Mouse (Mus musculus) hindbrain, embryonic 11.5 days (tissue): ENCODE data around the gene Nfib. TPM values are rescaled to one million over a fixed set of nuclear protein-coding genes. Genes with fewer than 3 reads are reported as not detected.

Source experiments
- ATAC-seq: fragments of 200-750 bp; cut with Nextera tagmentation; 2 replicates; pipeline ENCODE4 v1.8.0; 2017; ENCODE audit warnings: mild to moderate bottlenecking, moderate TSS enrichment, moderate library complexity; ENCODE audit not compliant: low FRiP score
- DNase-seq: peaks from one replicate; pipeline ENCODE4 v3.0.0-alpha.2; 2015; ENCODE audit warnings: low spot score
- H3K27ac ChIP-seq: fragments of 300-500 bp; sonication (generic); 2 replicates; pipeline ENCODE4 v1.5.1; 2014; ENCODE audit warnings: mild to moderate bottlenecking, low read depth, low read length
- H3K27me3 ChIP-seq: fragments of 300-500 bp; sonication (generic); 2 replicates; pipeline ENCODE4 v1.6.1; 2014; ENCODE audit warnings: mild to moderate bottlenecking, low read length, moderate library complexity, mixed read lengths; ENCODE audit not compliant: control insufficient read depth, insufficient read depth
- H3K36me3 ChIP-seq: fragments of 300-500 bp; sonication (generic); 2 replicates; pipeline ENCODE4 v1.6.1; 2014; ENCODE audit warnings: mild to moderate bottlenecking, low read length, moderate library complexity, mixed read lengths; ENCODE audit not compliant: control insufficient read depth, insufficient read depth
- H3K4me1 ChIP-seq: fragments of 300-500 bp; sonication (generic); replicated peaks from 2 replicates; pipeline ENCODE4 v1.6.1; 2014; ENCODE audit warnings: low read length, mixed read lengths; ENCODE audit not compliant: control insufficient read depth, insufficient read depth
- H3K4me2 ChIP-seq: fragments of 300-500 bp; sonication (generic); replicated peaks from 2 replicates; pipeline ENCODE4 v1.6.1; 2014; ENCODE audit warnings: mild to moderate bottlenecking, low read depth, low read length
- H3K4me3 ChIP-seq: fragments of 300-500 bp; sonication (generic); 2 replicates; pipeline ENCODE4 v1.5.1; 2014; ENCODE audit warnings: low read depth, low read length
- H3K9ac ChIP-seq: fragments of 300-500 bp; sonication (generic); 2 replicates; pipeline ENCODE4 v1.6.1; 2014; ENCODE audit warnings: low read depth, low read length
- H3K9me3 ChIP-seq: fragments of 300-500 bp; sonication (generic); 2 replicates; pipeline ENCODE4 v1.6.1; 2016; ENCODE audit warnings: low read length; ENCODE audit not compliant: control insufficient read depth
- WGBS: fragments of 180-500 bp; shearing (Covaris S2); extraction: QIAGEN DNeasy Blood & Tissue Kit; methylation state at CpG from one replicate; pipeline ENCODE4 v1.1.7; 2014; 5-methylcytosine and 5-hydroxymethylcytosine counted together
- polyA plus RNA-seq: library from polyadenylated mRNA; unstranded; fragments of >200 nt; fragmentation: Nextera tagmentation; extraction: Ambion mirVana; gene quantifications from 2 replicates; pipeline ENCODE4 v1.2.1, GENCODE M21; 2014

Nfib gene
- polyA plus RNA-seq, 1 experiment from 2014 or later, result 38.6 TPM

DNA sequence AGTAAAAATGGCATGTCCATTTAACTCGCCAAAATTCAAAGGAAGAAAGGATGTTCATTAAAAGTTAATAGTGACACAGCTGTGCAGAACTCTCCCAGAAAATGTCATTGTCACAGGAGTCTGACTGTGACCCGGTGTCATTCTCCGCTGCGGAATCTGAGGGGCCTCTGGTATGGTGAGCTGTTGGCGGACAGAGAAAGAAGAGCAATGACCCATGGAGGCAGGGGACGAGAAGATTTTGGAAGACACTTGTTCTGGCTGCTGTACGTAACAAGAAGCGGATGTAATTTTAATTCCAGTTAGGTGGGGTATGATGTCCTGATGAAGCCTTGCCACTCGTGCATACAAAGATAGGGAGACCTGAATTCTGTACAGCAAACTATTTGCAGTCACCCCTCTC is 120.0 kb downstream of the Nfib start:
- H3K27me3 ChIP-seq, result no peaks in the 10 kb centered on the region
- WGBS, result 55% methylated on average over 9 of the region's 9 CpGs
- no peaks in the 10 kb centered on the region for H3K36me3 ChIP-seq
- H3K4me2 ChIP-seq, result no peak overlapping the region
- no peak overlapping the region for H3K27ac ChIP-seq
- DNase-seq (no peak), ATAC-seq (0 out of 2 replicates have a peak, but pooled peaks have one; percentile 49)
- no peak overlapping the region for H3K4me3 ChIP-seq
- H3K9ac ChIP-seq, result no peak overlapping the region
- no peaks in the 10 kb centered on the region for H3K9me3 ChIP-seq
- no peaks in the 10 kb centered on the region for H3K4me1 ChIP-seq

- ATAC-seq (0 out of 2 replicates have a peak, but pooled peaks have one; percentile 52), DNase-seq (no peak)
- Histone ChIP-seq H3K4me1 (no peaks in the 10 kb centered on the region), H3K36me3 (no peaks in the 10 kb centered on the region), H3K4me3 (no peak overlapping the region), H3K27me3 (no peaks in the 10 kb centered on the region), H3K9ac (no peak overlapping the region), H3K9me3 (no peaks in the 10 kb centered on the region), H3K27ac (no peak overlapping the region), H3K4me2 (no peak overlapping the region)
- 62% methylated on average over 5 of the region's 5 CpGs for WGBS
Measured at GRCm38 (mm10) chr4:82585056-82585455, 120.5 kb downstream of the Nfib start.

DNA sequence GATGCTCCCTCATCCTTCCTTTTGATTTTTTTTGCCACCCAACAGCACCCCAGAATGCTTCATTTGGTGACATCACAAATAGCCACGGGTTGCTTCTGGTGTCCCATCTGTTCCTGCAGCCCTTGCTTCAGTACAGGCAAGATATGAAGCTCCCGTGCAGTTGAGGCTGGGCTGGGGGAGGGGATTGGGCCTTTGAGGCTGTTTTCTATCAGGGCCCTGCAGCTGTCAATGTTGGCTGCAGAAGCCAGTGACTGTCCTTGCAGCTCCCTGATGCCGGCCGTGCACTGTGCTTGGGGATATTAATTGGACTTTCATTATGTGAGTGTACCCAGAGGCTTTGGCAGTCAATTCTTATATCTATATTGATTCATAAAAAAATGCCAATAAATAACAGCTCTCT is 121.0 kb downstream of the Nfib start:
- H3K27ac ChIP-seq, result no peak overlapping the region
- H3K4me2 ChIP-seq, result no peak overlapping the region
- peak; percentile 58 for DNase-seq
- no peak overlapping the region for H3K4me3 ChIP-seq
- no peak overlapping the region for H3K9ac ChIP-seq
- H3K9me3 ChIP-seq, result no peaks in the 10 kb centered on the region
- no peaks in the 10 kb centered on the region for H3K36me3 ChIP-seq
- H3K4me1 ChIP-seq, result no peaks in the 10 kb centered on the region
- no peaks in the 10 kb centered on the region for H3K27me3 ChIP-seq
- ATAC-seq, result peak; percentile 87
- 42% methylated on average over 4 of the region's 4 CpGs for WGBS

- Histone ChIP-seq H3K27ac (no peak overlapping the region), H3K9ac (no peak overlapping the region), H3K9me3 (no peaks in the 10 kb centered on the region), H3K36me3 (no peaks in the 10 kb centered on the region), H3K4me2 (no peak overlapping the region), H3K27me3 (no peaks in the 10 kb centered on the region), H3K4me1 (no peaks in the 10 kb centered on the region), H3K4me3 (no peak overlapping the region)
- ATAC-seq (no peak), DNase-seq (no peak)
- 73% methylated on average over 7 of the region's 7 CpGs for WGBS
Measured at GRCm38 (mm10) chr4:82573291-82573605, 132.3 kb downstream of the Nfib start.

DNA sequence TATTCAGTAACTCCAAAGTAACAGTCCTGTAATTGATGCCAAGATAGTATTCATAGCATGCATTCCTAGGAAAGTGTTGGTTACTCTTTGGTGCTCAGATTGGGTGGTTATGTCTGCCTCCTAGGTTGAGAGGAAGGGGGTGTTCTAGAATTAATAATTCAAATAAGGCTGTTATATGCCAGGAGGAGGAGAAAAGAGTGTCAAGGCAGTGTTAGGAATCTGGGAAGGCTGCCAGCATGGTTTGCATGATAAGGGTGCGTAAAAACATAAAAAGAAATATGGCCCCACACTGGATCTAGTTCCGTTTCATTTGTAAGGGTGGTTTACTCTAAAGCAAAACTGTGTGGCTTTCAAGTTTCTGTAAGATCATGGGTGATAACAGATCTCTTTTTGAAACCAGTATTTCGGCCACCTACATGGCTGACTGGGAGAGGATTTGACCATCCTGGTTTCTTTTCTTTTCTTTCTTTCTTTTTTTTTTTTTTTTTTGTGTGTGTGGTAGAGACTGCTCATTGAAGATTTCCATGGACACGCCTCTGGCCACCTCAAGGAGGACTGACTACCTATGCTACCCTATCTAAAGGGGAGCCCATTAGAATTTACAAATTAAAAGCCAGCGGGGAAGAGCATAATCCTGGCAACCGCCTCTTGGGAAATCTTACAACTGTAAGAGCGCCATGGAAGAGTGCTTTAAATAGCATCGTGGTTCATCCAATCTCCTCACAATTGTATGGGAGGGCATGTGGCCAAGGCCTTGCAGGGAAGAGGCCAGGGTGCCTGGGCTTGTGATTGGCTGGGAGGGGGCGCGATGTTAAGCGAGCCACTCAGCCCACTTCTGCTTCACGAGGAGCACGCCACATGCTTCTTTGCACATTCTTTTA is 132.9 kb downstream of the Nfib start:
- no peaks in the 10 kb centered on the region for H3K27me3 ChIP-seq
- ATAC-seq (no peak), DNase-seq (no peak)
- no peak overlapping the region for H3K9ac ChIP-seq
- H3K36me3 ChIP-seq, result no peaks in the 10 kb centered on the region
- no peaks in the 10 kb centered on the region for H3K9me3 ChIP-seq
- H3K4me2 ChIP-seq, result no peak overlapping the region
- WGBS, result 81% methylated on average over 13 of the region's 13 CpGs
- H3K4me1 ChIP-seq, result no peaks in the 10 kb centered on the region
- H3K4me3 ChIP-seq, result no peak overlapping the region
- H3K27ac ChIP-seq, result no peak overlapping the region

GRCm38 (mm10) chr4:82558816-82559215 is 146.7 kb downstream of the Nfib start:
- 88% methylated on average over 2 of the region's 2 CpGs for WGBS
- Histone ChIP-seq H3K4me1 (no peaks in the 10 kb centered on the region), H3K9ac (no peak overlapping the region), H3K27ac (no peak overlapping the region), H3K4me3 (no peak overlapping the region), H3K36me3 (no peaks in the 10 kb centered on the region), H3K27me3 (no peaks in the 10 kb centered on the region), H3K9me3 (no peaks in the 10 kb centered on the region), H3K4me2 (no peak overlapping the region)
- no peak for DNase-seq
- no peak for ATAC-seq

GRCm38 (mm10) chr4:82555673-82556171 is 149.8 kb downstream of the Nfib start:
- Histone ChIP-seq H3K4me1 (no peaks in the 10 kb centered on the region), H3K4me3 (no peak overlapping the region), H3K9me3 (no peaks in the 10 kb centered on the region), H3K4me2 (no peak overlapping the region), H3K27ac (no peak overlapping the region), H3K9ac (no peak overlapping the region), H3K27me3 (no peaks in the 10 kb centered on the region), H3K36me3 (no peaks in the 10 kb centered on the region)
- 86% methylated on average over 16 of the region's 16 CpGs for WGBS
- ATAC-seq (no peak), DNase-seq (no peak)

DNA sequence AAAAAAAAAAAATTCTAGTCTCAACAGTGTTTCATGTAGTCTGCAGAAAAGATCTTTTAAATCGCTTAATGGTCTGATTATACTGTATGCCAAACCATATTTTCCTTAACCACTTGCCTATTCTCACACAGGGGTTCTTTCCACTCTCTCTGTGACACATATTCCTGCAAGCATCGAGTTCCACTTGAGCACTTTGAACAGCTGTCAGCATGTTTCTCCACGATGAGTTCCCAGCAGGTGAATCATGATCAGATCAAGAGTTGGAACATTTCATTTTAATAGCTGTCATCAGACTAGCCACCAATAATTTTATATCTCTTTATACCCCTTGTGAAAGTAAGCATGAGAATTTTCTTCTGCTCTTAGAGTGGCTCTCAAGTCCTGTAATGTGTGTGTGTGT is 151.9 kb downstream of the Nfib start:
- DNase-seq, result no peak
- 79% methylated on average over 3 of the region's 3 CpGs for WGBS

GRCm38 (mm10) chr4:82552238-82552637 is 153.3 kb downstream of the Nfib start:
- Histone ChIP-seq H3K36me3 (no peaks in the 10 kb centered on the region), H3K9me3 (no peaks in the 10 kb centered on the region), H3K27ac (no peak overlapping the region), H3K9ac (no peak overlapping the region), H3K4me1 (no peaks in the 10 kb centered on the region), H3K4me3 (no peak overlapping the region), H3K4me2 (no peak overlapping the region), H3K27me3 (no peaks in the 10 kb centered on the region)
- DNase-seq (no peak), ATAC-seq (no peak)
- WGBS, result 77% methylated on average over 7 of the region's 7 CpGs

More for the DNA sequence above, 151.9 kb downstream of the Nfib start:
- Histone ChIP-seq H3K4me3 (no peak overlapping the region), H3K9me3 (no peaks in the 10 kb centered on the region), H3K9ac (no peak overlapping the region), H3K4me2 (no peak overlapping the region), H3K4me1 (no peaks in the 10 kb centered on the region), H3K27me3 (no peaks in the 10 kb centered on the region), H3K36me3 (no peaks in the 10 kb centered on the region), H3K27ac (no peak overlapping the region)
- ATAC-seq, result no peak
